Mouse (Mus musculus) G1E (cell line): ENCODE data around the gene Atg16l1. TPM values are rescaled to one million over a fixed set of nuclear protein-coding genes. Genes with fewer than 3 reads are reported as not detected.
"Not testable (repeated sequence)": the region's sequence is repeated elsewhere in the genome, so short reads cannot be mapped to it uniquely, and the experiment has no call there.

ENCODE experiments used
- ATAC-seq: 2 replicates; pipeline ENCODE4 v1.8.0; 2016; ENCODE audit warnings: mild to moderate bottlenecking; ENCODE audit not compliant: insufficient number of reproducible peaks, poor library complexity, low FRiP score, severe bottlenecking; ENCODE audit errors: extremely low read depth
- DNase-seq: peaks from one replicate; pipeline ENCODE4 v3.0.0; 2012; ENCODE audit warnings: low spot score
- H3K27me3 ChIP-seq: 2 replicates; pipeline ENCODE4 v1.6.1; 2012; ENCODE audit warnings: mild to moderate bottlenecking, low read length, inconsistent platforms; ENCODE audit not compliant: insufficient read depth
- H3K36me3 ChIP-seq: replicated peaks from 2 replicates; pipeline ENCODE3; 2012; ENCODE audit warnings: mild to moderate bottlenecking, inconsistent platforms
- H3K4me1 ChIP-seq: 2 replicates; pipeline ENCODE4 v1.6.1; 2012; ENCODE audit warnings: low read depth, low read length, inconsistent platforms, mixed read lengths; ENCODE audit not compliant: insufficient read depth
- H3K4me3 ChIP-seq: 2 replicates; pipeline ENCODE4 v1.5.1; 2012; ENCODE audit warnings: low read depth, mild to moderate bottlenecking, inconsistent platforms, low read length, moderate library complexity, mixed read lengths
- H3K9me3 ChIP-seq: replicated peaks from 2 replicates; pipeline ENCODE4 v1.6.1; 2012; ENCODE audit warnings: inconsistent platforms
- CTCF ChIP-seq: IDR thresholded peaks from 2 replicates; pipeline ENCODE4 v1.5.1; 2012; ENCODE audit warnings: low read depth, low read length, inconsistent platforms, mixed read lengths
- GATA1 ChIP-seq: IDR thresholded peaks from 2 replicates; pipeline ENCODE4 v1.6.1; 2012; ENCODE audit warnings: borderline replicate concordance, low read length, inconsistent platforms, mixed read lengths
- GATA2 ChIP-seq: IDR thresholded peaks from 2 replicates; pipeline ENCODE4 v1.6.1; 2012; ENCODE audit warnings: low read depth, low read length, inconsistent platforms, borderline replicate concordance
- POLR2AphosphoS5 ChIP-seq: IDR thresholded peaks from 2 replicates; pipeline ENCODE4 v1.6.1; 2012; ENCODE audit warnings: low read depth, low read length, inconsistent platforms; ENCODE audit not compliant: insufficient replicate concordance
- TAL1 ChIP-seq: conservative IDR thresholded peaks from 2 replicates; pipeline ENCODE4 v1.6.1; 2012; ENCODE audit warnings: low read depth, low read length, inconsistent platforms, mixed read lengths
- polyA plus RNA-seq: library from polyadenylated mRNA; stranded (reverse); fragments of >175 nt; gene quantifications from 2 replicates; pipeline ENCODE4 v1.2.3, GENCODE M21; 2012
- total RNA-seq, 2 experiments: library from RNA; stranded (forward) in 1 of 2; stranded (reverse) in 1 of 2; fragments of 200-1000 nt in 1 of 2; fragments of >200 nt in 1 of 2; fragmentation: Nextera tagmentation in 1 of 2; gene quantifications; 2 replicates each; pipeline ENCODE4 v1.2.3; 2014 to 2017

Atg16l1 gene
- total and polyA plus RNA-seq, 3 experiments: 10.3 to 82.2 (median 66.2) TPM

GRCm38 (mm10) chr1:87825991-87826390 lies 70.3 kb downstream of the Atg16l1 start:
- peaks cover 16% of the 10 kb centered on the region for H3K27me3 ChIP-seq
- TF ChIP-seq GATA2 (no peak), GATA1 (no peak), TAL1 (no peak), CTCF (no peak), POLR2AphosphoS5 (no peak)
- H3K4me1 ChIP-seq: peaks cover 31% of the 10 kb centered on the region
- no peaks in the 10 kb centered on the region for H3K36me3 ChIP-seq
- H3K9me3 ChIP-seq: peaks cover 5% of the 10 kb centered on the region; the same call in 1 of the 2 replicates
- DNase-seq (no peak), ATAC-seq (no peak)
- no peak overlapping the region for H3K4me3 ChIP-seq

GRCm38 (mm10) chr1:87826474-87826873 lies 70.8 kb downstream of the Atg16l1 start:
- no peaks in the 10 kb centered on the region for H3K36me3 ChIP-seq
- peaks cover 31% of the 10 kb centered on the region for H3K4me1 ChIP-seq
- ATAC-seq: no peak

GRCm38 (mm10) chr1:87827476-87827875 lies 71.8 kb downstream of the Atg16l1 start:
- peaks cover 31% of the 10 kb centered on the region for H3K4me1 ChIP-seq

More at GRCm38 (mm10) chr1:87826474-87826873, 70.8 kb downstream of the Atg16l1 start:
- no peak for DNase-seq
- no peak for TF ChIP-seq GATA1
- no peak for TF ChIP-seq CTCF
- TF ChIP-seq POLR2AphosphoS5: no peak
- no peak for TF ChIP-seq TAL1
- TF ChIP-seq GATA2: no peak
- Histone ChIP-seq H3K4me3 (no peak overlapping the region), H3K9me3 (peaks cover 5% of the 10 kb centered on the region; the same call in 1 of the 2 replicates), H3K27me3 (peaks cover 16% of the 10 kb centered on the region)

GRCm38 (mm10) chr1:87828185-87828584 lies 72.5 kb downstream of the Atg16l1 start:
- Histone ChIP-seq H3K4me3 (no peak overlapping the region), H3K4me1 (peaks cover 31% of the 10 kb centered on the region), H3K9me3 (peaks cover 5% of the 10 kb centered on the region; the same call in 1 of the 2 replicates), H3K27me3 (peaks cover 15% of the 10 kb centered on the region), H3K36me3 (no peaks in the 10 kb centered on the region)
- TF ChIP-seq GATA1 (no peak), TAL1 (no peak), GATA2 (no peak), POLR2AphosphoS5 (no peak)
- DNase-seq: peak; percentile 56
- ATAC-seq: peak; percentile 70

More at GRCm38 (mm10) chr1:87827476-87827875, 71.8 kb downstream of the Atg16l1 start:
- DNase-seq, H3K9me3 ChIP-seq, ATAC-seq, H3K36me3 ChIP-seq, H3K4me3 ChIP-seq: not testable (repeated sequence)
- peaks cover 19% of the 10 kb centered on the region for H3K27me3 ChIP-seq

- H3K4me1 ChIP-seq: peaks cover 27% of the 10 kb centered on the region
- H3K27me3 ChIP-seq: peaks cover 16% of the 10 kb centered on the region
- H3K36me3 ChIP-seq: no peaks in the 10 kb centered on the region
- H3K9me3 ChIP-seq: peaks cover 5% of the 10 kb centered on the region; the same call in 1 of the 2 replicates
- no peak for TF ChIP-seq TAL1
- TF ChIP-seq GATA1: no peak
- no peak for TF ChIP-seq POLR2AphosphoS5
- no peak for TF ChIP-seq GATA2
- TF ChIP-seq CTCF: no peak
- no peak for DNase-seq
- H3K4me3 ChIP-seq: no peak overlapping the region
- no peak for ATAC-seq
Observed at GRCm38 (mm10) chr1:87828926-87829580, 73.4 kb downstream of the Atg16l1 start.

- no peak for ATAC-seq
- TF ChIP-seq POLR2AphosphoS5 (no peak), TAL1 (no peak), CTCF (no peak), GATA2 (no peak), GATA1 (no peak)
- Histone ChIP-seq H3K36me3 (no peaks in the 10 kb centered on the region), H3K27me3 (peaks cover 23% of the 10 kb centered on the region), H3K9me3 (peaks cover 5% of the 10 kb centered on the region; the same call in 1 of the 2 replicates), H3K4me1 (peaks cover 22% of the 10 kb centered on the region), H3K4me3 (no peak overlapping the region)
- DNase-seq: no peak
Observed at GRCm38 (mm10) chr1:87829621-87830211, 74.0 kb downstream of the Atg16l1 start.

- no peaks in the 10 kb centered on the region for H3K36me3 ChIP-seq
- TF ChIP-seq POLR2AphosphoS5 (no peak), TAL1 (no peak), CTCF (no peak), GATA1 (no peak), GATA2 (no peak)
- H3K27me3 ChIP-seq: peaks cover 37% of the 10 kb centered on the region
- DNase-seq (no peak), ATAC-seq (no peak)
- no peaks in the 10 kb centered on the region for H3K4me1 ChIP-seq
- H3K4me3 ChIP-seq: no peak overlapping the region
- H3K9me3 ChIP-seq: no peaks in the 10 kb centered on the region
Observed at GRCm38 (mm10) chr1:87836453-87836852, 80.8 kb downstream of the Atg16l1 start.
